Mouse (Mus musculus): ENCODE measurements at regions not wholly inside any gene's neighbourhood (a gene's known extent, or its start where the extent isn't known, plus 50 kb on each side); places are given as distances from the start of the nearest gene placed in this dataset.

- H3K4me3 ChIP-seq, result no peak overlapping the region
- H3K36me3 ChIP-seq, result no peaks in the 10 kb centered on the region
- no peak overlapping the region for H3K27ac ChIP-seq
- WGBS, result 92% methylated on average over 1 of the region's 1 CpGs
- H3K4me2 ChIP-seq, result no peak overlapping the region
- no peaks in the 10 kb centered on the region for H3K9me3 ChIP-seq
- no peaks in the 10 kb centered on the region for H3K27me3 ChIP-seq
- no peak overlapping the region for H3K9ac ChIP-seq
- no peak for ATAC-seq (ENCODE audit: low FRiP score)
- no peaks in the 10 kb centered on the region for H3K4me1 ChIP-seq (replicated peaks)
These were observed 153.9 kb upstream of the Trp63 start for GRCm38 (mm10) chr16:25529681-25530080.

GRCm38 (mm10) chr16:25531761-25532336 is 151.7 kb upstream of the Trp63 start:
- 80% methylated on average over 4 of the region's 4 CpGs for WGBS
- Histone ChIP-seq H3K36me3 (no peaks in the 10 kb centered on the region), H3K9me3 (no peaks in the 10 kb centered on the region), H3K4me2 (no peak overlapping the region), H3K27ac (no peak overlapping the region), H3K4me3 (no peak overlapping the region), H3K27me3 (no peaks in the 10 kb centered on the region), H3K4me1 (replicated peaks) (no peaks in the 10 kb centered on the region), H3K9ac (no peak overlapping the region)
- ATAC-seq (ENCODE audit: low FRiP score), result no peak

GRCm38 (mm10) chr16:25532519-25533205 is 150.9 kb upstream of the Trp63 start:
- no peaks in the 10 kb centered on the region for H3K27me3 ChIP-seq
- no peak overlapping the region for H3K4me3 ChIP-seq
- H3K36me3 ChIP-seq, result no peaks in the 10 kb centered on the region
- no peak overlapping the region for H3K4me2 ChIP-seq
- H3K4me1 ChIP-seq (replicated peaks), result no peaks in the 10 kb centered on the region
- ATAC-seq (ENCODE audit: low FRiP score), result no peak
- no peak overlapping the region for H3K27ac ChIP-seq
- 89% methylated on average over 3 of the region's 3 CpGs for WGBS
- H3K9me3 ChIP-seq, result no peaks in the 10 kb centered on the region
- H3K9ac ChIP-seq, result no peak overlapping the region

- Histone ChIP-seq H3K27ac (no peak overlapping the region), H3K27me3 (no peaks in the 10 kb centered on the region), H3K4me3 (no peak overlapping the region), H3K4me1 (replicated peaks) (no peaks in the 10 kb centered on the region), H3K9me3 (no peaks in the 10 kb centered on the region), H3K9ac (no peak overlapping the region), H3K4me2 (no peak overlapping the region), H3K36me3 (no peaks in the 10 kb centered on the region)
- 86% methylated on average over 4 of the region's 4 CpGs for WGBS
- no peak for ATAC-seq (ENCODE audit: low FRiP score)
These were observed 150.4 kb upstream of the Trp63 start for GRCm38 (mm10) chr16:25533206-25533580.

GRCm38 (mm10) chr16:25536550-25536949 is 147.0 kb upstream of the Trp63 start:
- H3K27me3 ChIP-seq, result no peaks in the 10 kb centered on the region
- no peak for ATAC-seq (ENCODE audit: low FRiP score)
- H3K36me3 ChIP-seq, result no peaks in the 10 kb centered on the region
- H3K27ac ChIP-seq, result no peak overlapping the region
- 91% methylated on average over 6 of the region's 6 CpGs for WGBS
- H3K4me1 ChIP-seq (replicated peaks), result no peaks in the 10 kb centered on the region
- H3K4me2 ChIP-seq, result no peak overlapping the region
- no peaks in the 10 kb centered on the region for H3K9me3 ChIP-seq
- H3K4me3 ChIP-seq, result no peak overlapping the region
- H3K9ac ChIP-seq, result no peak overlapping the region

- no peaks in the 10 kb centered on the region for H3K4me1 ChIP-seq (replicated peaks)
- H3K27ac ChIP-seq, result no peak overlapping the region
- H3K36me3 ChIP-seq, result no peaks in the 10 kb centered on the region
- no peak overlapping the region for H3K4me3 ChIP-seq
- H3K9ac ChIP-seq, result no peak overlapping the region
- H3K27me3 ChIP-seq, result no peaks in the 10 kb centered on the region
- H3K9me3 ChIP-seq, result no peaks in the 10 kb centered on the region
- no peak for ATAC-seq (ENCODE audit: low FRiP score)
- H3K4me2 ChIP-seq, result no peak overlapping the region
- 91% methylated on average over 8 of the region's 8 CpGs for WGBS
These were observed 133.9 kb upstream of the Trp63 start for GRCm38 (mm10) chr16:25549542-25550110.

GRCm38 (mm10) chr16:25557181-25557580 is 126.4 kb upstream of the Trp63 start:
- H3K27ac ChIP-seq, result no peak overlapping the region
- whole genome bisulfite sequencing, result 81% methylated on average over 3 of the region's 3 CpGs

GRCm38 (mm10) chr16:25580216-25580615 is 103.3 kb upstream of the Trp63 start:
- Histone ChIP-seq H3K36me3 (no peaks in the 10 kb centered on the region), H3K27me3 (no peaks in the 10 kb centered on the region), H3K9ac (no peak overlapping the region), H3K4me1 (replicated peaks) (no peaks in the 10 kb centered on the region), H3K4me2 (no peak overlapping the region), H3K27ac (no peak overlapping the region), H3K9me3 (no peaks in the 10 kb centered on the region), H3K4me3 (no peak overlapping the region)
- 83% methylated on average over 6 of the region's 6 CpGs for WGBS
- no peak for ATAC-seq (ENCODE audit: low FRiP score)

More at GRCm38 (mm10) chr16:25557181-25557580, 126.4 kb upstream of the Trp63 start:
- no peak for ATAC-seq (ENCODE audit: low FRiP score)
- Histone ChIP-seq H3K4me2 (no peak overlapping the region), H3K4me1 (replicated peaks) (no peaks in the 10 kb centered on the region), H3K9me3 (no peaks in the 10 kb centered on the region), H3K36me3 (no peaks in the 10 kb centered on the region), H3K27me3 (no peaks in the 10 kb centered on the region), H3K4me3 (no peak overlapping the region), H3K9ac (no peak overlapping the region)

- ATAC-seq (ENCODE audit: low FRiP score), result no peak
- Histone ChIP-seq H3K4me2 (no peak overlapping the region), H3K27ac (no peak overlapping the region), H3K9me3 (no peaks in the 10 kb centered on the region), H3K9ac (no peak overlapping the region), H3K27me3 (no peaks in the 10 kb centered on the region), H3K36me3 (no peaks in the 10 kb centered on the region), H3K4me3 (no peak overlapping the region), H3K4me1 (replicated peaks) (no peaks in the 10 kb centered on the region)
- WGBS, result 67% methylated on average over 14 of the region's 14 CpGs
These were observed 99.1 kb upstream of the Trp63 start for GRCm38 (mm10) chr16:25584337-25585069.

GRCm38 (mm10) chr16:25585070-25585454 is 98.5 kb upstream of the Trp63 start:
- H3K4me3 ChIP-seq, result no peak overlapping the region
- WGBS, result 61% methylated on average over 7 of the region's 7 CpGs
- no peaks in the 10 kb centered on the region for H3K27me3 ChIP-seq
- ATAC-seq (ENCODE audit: low FRiP score), result no peak
- H3K4me1 ChIP-seq (replicated peaks), result no peaks in the 10 kb centered on the region
- H3K36me3 ChIP-seq, result no peaks in the 10 kb centered on the region
- H3K27ac ChIP-seq, result no peak overlapping the region
- H3K9me3 ChIP-seq, result no peaks in the 10 kb centered on the region
- H3K4me2 ChIP-seq, result no peak overlapping the region
- H3K9ac ChIP-seq, result no peak overlapping the region

- WGBS, result 93% methylated on average over 3 of the region's 3 CpGs
- no peak for ATAC-seq (ENCODE audit: low FRiP score)
- no peak overlapping the region for H3K4me2 ChIP-seq
- no peak overlapping the region for H3K9ac ChIP-seq
- H3K27me3 ChIP-seq, result no peaks in the 10 kb centered on the region
- no peak overlapping the region for H3K27ac ChIP-seq
- H3K4me3 ChIP-seq, result no peak overlapping the region
- no peaks in the 10 kb centered on the region for H3K9me3 ChIP-seq
- no peaks in the 10 kb centered on the region for H3K36me3 ChIP-seq
- H3K4me1 ChIP-seq (replicated peaks), result no peaks in the 10 kb centered on the region
These were observed 97.6 kb upstream of the Trp63 start for GRCm38 (mm10) chr16:25585953-25586352.

- H3K4me2 ChIP-seq, result no peak overlapping the region
- ATAC-seq (ENCODE audit: low FRiP score), result no peak
- H3K27me3 ChIP-seq, result no peaks in the 10 kb centered on the region
- no peak overlapping the region for H3K27ac ChIP-seq
- no peaks in the 10 kb centered on the region for H3K36me3 ChIP-seq
- H3K9ac ChIP-seq, result no peak overlapping the region
- no peak overlapping the region for H3K4me3 ChIP-seq
- 83% methylated on average over 10 of the region's 10 CpGs for WGBS
- no peaks in the 10 kb centered on the region for H3K4me1 ChIP-seq (replicated peaks)
- H3K9me3 ChIP-seq, result no peaks in the 10 kb centered on the region
These were observed 95.7 kb upstream of the Trp63 start for GRCm38 (mm10) chr16:25587879-25588347.

Data from hindbrain, embryonic 13.5 days (tissue).